Mouse (Mus musculus): ENCODE measurements around the gene Olfr1045. TPM values are rescaled to one million over a fixed set of nuclear protein-coding genes. Genes with fewer than 3 reads are reported as not detected.
"Not testable (repeated sequence)": the region's sequence is repeated elsewhere in the genome, so short reads cannot be mapped to it uniquely, and the experiment has no call there.

Gene Olfr1045
- not detected for total RNA-seq (2021)
- long read RNA-seq, experiment 1: 0 reads
- long read RNA-seq, experiment 2: 0 reads

- no peak for DNase-seq
These were observed at the start of gene Olfr1045 for GRCm38 (mm10) chr2:86202909-86203308. Gene Olfr1045, minus strand, starts transcription at chr2:86203009.

DNA sequence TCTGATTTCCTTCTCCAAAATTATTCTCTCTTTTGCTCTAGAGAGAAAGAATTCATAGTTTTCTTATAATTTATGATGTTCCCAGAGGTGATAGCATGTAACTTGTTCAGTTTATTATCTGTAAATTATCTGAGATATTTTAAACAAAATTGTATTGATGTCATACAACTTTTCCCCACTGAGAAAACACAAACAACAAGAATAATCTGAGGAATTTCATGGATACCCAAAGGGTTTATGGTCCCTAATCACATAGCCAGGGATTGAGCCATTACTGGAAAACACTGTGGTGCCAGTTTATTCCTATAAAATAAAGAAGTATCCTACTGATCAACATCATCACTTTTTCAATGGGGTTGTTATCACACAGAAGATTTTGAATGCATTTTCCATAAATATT, 37.4 kb upstream of the Olfr1045 start, which contains the start of gene Olfr1048:
Gene Olfr1048 (minus strand): TSS at position 101 of the 400 bp plus-strand sequence.
- DNase-seq: no peak

GRCm38 (mm10) chr2:86231301-86231700, 28.5 kb upstream of the Olfr1045 start, which contains the start of gene Olfr1047:
Gene Olfr1047, minus strand, starts transcription at chr2:86231401.
- DNase-seq: no peak

- no peak for DNase-seq
These were observed 16.4 kb upstream of the Olfr1045 start, which contains the start of gene Olfr1046 for GRCm38 (mm10) chr2:86219214-86219613. Gene Olfr1046, minus strand, starts transcription at chr2:86219314.

- no peak for DNase-seq
These were observed 6.9 kb downstream of the Olfr1045 start for GRCm38 (mm10) chr2:86195863-86196262.

- DNase-seq: no peak
These were observed 17.2 kb downstream of the Olfr1045 start, which contains the start of gene Olfr52 for GRCm38 (mm10) chr2:86185583-86185982. Gene Olfr52, minus strand, starts transcription at chr2:86185683.

GRCm38 (mm10) chr2:86179950-86180349, 22.9 kb downstream of the Olfr1045 start:
- DNase-seq: no peak

DNA sequence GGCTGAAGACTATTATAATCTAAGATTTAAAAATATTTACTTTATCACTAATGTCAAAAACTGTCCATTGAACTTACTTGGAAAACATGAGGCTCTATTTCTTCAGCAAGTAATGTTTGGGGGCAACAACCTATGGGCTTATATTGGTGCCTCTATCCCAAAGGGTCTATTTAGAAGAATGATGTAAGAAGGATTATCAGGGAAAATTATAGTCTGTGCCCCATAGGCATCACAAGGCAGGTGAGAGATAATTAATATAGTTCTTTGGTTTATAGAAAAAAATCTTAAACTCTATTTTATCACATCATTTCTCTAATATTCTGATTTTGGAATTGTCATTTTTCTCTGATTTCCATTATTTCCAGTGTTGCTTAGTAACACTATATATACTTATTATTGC, 25.1 kb downstream of the Olfr1045 start, which contains the start of gene Olfr1044:
Gene Olfr1044 (minus strand): TSS at position 101 of the 400 bp plus-strand sequence.
- no peak for DNase-seq

DNA sequence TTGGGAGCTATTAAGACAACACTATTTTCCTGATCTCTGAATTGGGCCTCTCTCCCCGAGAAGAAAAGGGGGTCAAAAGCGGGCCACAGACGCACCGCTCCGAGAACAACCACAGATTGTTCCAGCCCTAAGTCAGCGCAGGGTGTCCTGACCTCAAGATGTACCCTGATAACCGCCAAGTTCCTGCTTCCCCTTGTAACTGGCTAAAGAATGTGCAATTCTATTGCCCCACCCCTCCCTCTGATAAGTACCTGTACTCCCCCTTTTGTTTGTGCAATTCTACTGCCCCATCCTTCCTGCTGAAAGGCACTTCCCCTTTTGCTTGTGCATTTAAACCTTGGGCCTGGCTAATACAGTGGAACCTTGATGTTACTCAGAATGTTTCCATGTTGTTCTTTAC, 27.4 kb downstream of the Olfr1045 start:
- not testable (repeated sequence) for DNase-seq

DNA sequence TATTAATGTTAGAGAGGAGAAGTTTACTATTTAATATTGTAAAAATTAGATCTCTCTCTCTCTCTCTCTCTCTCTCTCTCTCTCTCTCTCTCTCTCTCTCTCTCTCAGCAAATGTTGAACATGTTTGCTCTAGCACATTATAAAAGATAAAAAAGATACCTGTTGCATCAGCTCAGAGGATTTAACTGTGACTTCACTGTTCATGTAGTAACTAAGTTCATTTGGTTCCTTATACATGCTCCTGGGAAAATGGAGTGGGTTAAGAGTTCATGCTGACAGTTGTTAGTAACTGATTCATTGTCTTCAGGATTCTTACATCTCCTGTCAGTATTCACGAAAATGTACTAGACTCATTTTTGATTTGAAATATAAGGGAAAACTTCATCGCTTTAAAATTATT, 35.4 kb downstream of the Olfr1045 start, which contains the start of gene Olfr1043:
Gene Olfr1043 (minus strand): TSS at position 101 of the 400 bp plus-strand sequence.
- DNase-seq: no peak

GRCm38 (mm10) chr2:86161738-86162137, 41.1 kb downstream of the Olfr1045 start, which contains the start of gene Olfr1042:
Gene Olfr1042, minus strand, starts transcription at chr2:86161838.
- no peak for DNase-seq

DNA sequence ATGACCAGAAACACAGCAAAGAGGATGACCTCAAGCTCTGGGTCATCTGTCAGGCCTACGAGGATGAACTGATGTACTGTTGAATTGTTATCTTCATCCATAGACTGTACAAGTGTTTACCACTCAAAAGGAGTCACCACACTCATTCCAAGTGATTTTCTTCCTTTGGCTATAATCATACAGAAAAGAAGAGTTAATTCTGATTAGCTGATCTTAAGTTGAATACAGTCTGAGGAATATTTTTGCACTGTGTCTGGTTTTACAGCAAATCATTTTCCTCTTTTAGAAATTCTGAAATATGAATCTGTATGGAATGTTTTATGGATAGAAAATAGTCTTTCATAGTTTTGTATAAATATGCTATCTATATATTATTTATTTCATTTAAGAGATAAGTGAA, 56.2 kb downstream of the Olfr1045 start, which contains the start of gene Olfr1040:
Gene Olfr1040 (minus strand): TSS at position 101 of the 400 bp plus-strand sequence.
- no peak for DNase-seq

Other genes with a start within 250 kb of the Olfr1045 start
- not detected for gene Olfr1029, start 229.1 kb downstream of the Olfr1045 start, total RNA-seq (2021)
- not detected for gene Olfr1030, start 223.7 kb downstream of the Olfr1045 start, total RNA-seq (2021)
- gene Olfr1031, start 212.7 kb downstream of the Olfr1045 start, total RNA-seq (2021): not detected
- gene Olfr1032, start 197.5 kb downstream of the Olfr1045 start, total RNA-seq (2021): not detected
- under 1 TPM in 1 of 2 experiments, not detected in 1; 0.08 TPM for gene Olfr1033, start 182.4 kb downstream of the Olfr1045 start, total RNA-seq (2021)
- gene Olfr1034, start 157.1 kb downstream of the Olfr1045 start, total RNA-seq (2021): not detected
- gene Olfr1036, start 129.0 kb downstream of the Olfr1045 start, total RNA-seq (2021): not detected
- not detected for gene Olfr1037, start 115.6 kb downstream of the Olfr1045 start, total RNA-seq (2021)
- gene Olfr1039, start 67.1 kb downstream of the Olfr1045 start, total RNA-seq (2021): not detected
- gene Olfr1040, start 56.3 kb downstream of the Olfr1045 start, total RNA-seq (2021): not detected
- not detected for gene Olfr1042, start 41.2 kb downstream of the Olfr1045 start, total RNA-seq (2021)
- not detected for gene Olfr1043, start 35.5 kb downstream of the Olfr1045 start, total RNA-seq (2021)
- gene Olfr1044, start 25.2 kb downstream of the Olfr1045 start, total RNA-seq (2021): not detected
- gene Olfr52, start 17.3 kb downstream of the Olfr1045 start, total RNA-seq (2021): not detected
- not detected for gene Olfr1046, start 16.3 kb upstream of the Olfr1045 start, total RNA-seq (2021)
- not detected for gene Olfr1047, start 28.4 kb upstream of the Olfr1045 start, total RNA-seq (2021)
- not detected for gene Olfr1048, start 37.3 kb upstream of the Olfr1045 start, total RNA-seq (2021)
- not detected for gene Olfr1049, start 55.3 kb upstream of the Olfr1045 start, total RNA-seq (2021)
- not detected for gene Olfr1051, start 76.1 kb upstream of the Olfr1045 start, total RNA-seq (2021)
- not detected for gene Olfr1052, start 89.4 kb upstream of the Olfr1045 start, total RNA-seq (2021)
- gene Olfr1053, start 112.3 kb upstream of the Olfr1045 start, total RNA-seq (2021): not detected
- not detected for gene Olfr1054, start 132.4 kb upstream of the Olfr1045 start, total RNA-seq (2021)
- gene Olfr1055, start 147.3 kb upstream of the Olfr1045 start, total RNA-seq (2021): not detected
- gene Olfr1056, start 159.5 kb upstream of the Olfr1045 start, total RNA-seq (2021): not detected
- gene Olfr1057, start 175.4 kb upstream of the Olfr1045 start, total RNA-seq (2021): not detected
- gene Olfr1058, start 185.6 kb upstream of the Olfr1045 start, total RNA-seq (2021): not detected
- gene Olfr1061, start 211.0 kb upstream of the Olfr1045 start, total RNA-seq (2021): not detected
- gene Olfr1062, start 223.7 kb upstream of the Olfr1045 start, total RNA-seq (2021): not detected
- gene Olfr1065, start 247.6 kb upstream of the Olfr1045 start, total RNA-seq (2021): not detected

All from gastrocnemius, postnatal 25 days (tissue).